Mouse (Mus musculus) effector memory CD4-positive, alpha-beta T cell, adult 7 months (primary cell): ENCODE measurements around the gene Trmt112. TPM values are rescaled to one million over a fixed set of nuclear protein-coding genes. Genes with fewer than 3 reads are reported as not detected.

Source experiments
- polyA plus RNA-seq: library from polyadenylated mRNA; unstranded; fragments of 100-300 nt; shearing (Covaris generic); gene quantifications from one replicate; pipeline ENCODE4 v1.2.1, GENCODE M21; 2017

Gene Trmt112
- 128 TPM for polyA plus RNA-seq

DNA sequence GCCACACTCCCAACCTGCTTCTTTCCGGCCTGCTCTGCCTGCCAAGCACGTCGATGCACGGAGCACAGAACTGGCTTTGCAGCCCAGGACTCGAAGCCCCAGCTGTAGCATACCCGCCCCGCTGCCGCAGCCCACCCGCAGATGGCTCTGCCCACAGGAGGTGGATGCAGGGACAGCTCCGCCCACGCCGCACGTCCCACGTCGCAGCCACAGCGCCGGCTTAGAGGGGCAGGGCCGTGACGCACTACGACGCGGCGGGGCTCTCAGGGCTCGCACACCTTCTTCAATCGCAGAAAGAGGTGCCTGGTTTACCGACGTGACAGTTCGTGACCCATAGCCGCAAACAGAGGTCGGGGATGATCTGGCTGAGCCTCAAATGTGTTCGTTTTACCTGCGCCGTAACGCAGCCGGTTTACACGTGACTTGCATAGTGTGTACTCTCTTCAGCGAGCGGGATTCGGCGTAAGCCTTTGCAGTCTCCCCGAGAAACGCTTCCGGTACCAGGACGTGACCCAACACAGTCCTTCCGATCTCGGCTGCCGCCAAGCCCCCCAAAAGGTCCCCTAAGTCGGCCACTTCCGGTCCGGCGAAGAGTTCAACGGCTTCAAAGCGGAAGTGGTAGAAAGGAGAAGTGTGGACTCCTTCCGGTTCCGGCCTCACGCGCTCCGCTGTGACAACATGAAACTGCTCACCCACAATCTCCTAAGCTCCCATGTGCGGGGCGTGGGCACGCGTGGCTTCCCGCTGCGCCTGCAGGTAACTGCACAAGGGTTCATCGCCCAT, at the start of gene Trmt112, which contains the start of gene Prdx5:
Gene Trmt112, plus strand, starts transcription at position 192 of the 783 bp plus-strand sequence.
Gene Prdx5, minus strand, starts transcription at position 600 of the 783 bp plus-strand sequence.

GRCm38 (mm10) chr19:6921647-6922567, 12.4 kb downstream of the Trmt112 start, which contains the start of gene Esrra:
TSS of gene Esrra (minus strand) at chr19:6921813.

GRCm38 (mm10) chr19:6925307-6925573, 15.7 kb downstream of the Trmt112 start, which contains the start of gene Catsperz:
TSS of gene Catsperz (minus strand) at chr19:6925380.

DNA sequence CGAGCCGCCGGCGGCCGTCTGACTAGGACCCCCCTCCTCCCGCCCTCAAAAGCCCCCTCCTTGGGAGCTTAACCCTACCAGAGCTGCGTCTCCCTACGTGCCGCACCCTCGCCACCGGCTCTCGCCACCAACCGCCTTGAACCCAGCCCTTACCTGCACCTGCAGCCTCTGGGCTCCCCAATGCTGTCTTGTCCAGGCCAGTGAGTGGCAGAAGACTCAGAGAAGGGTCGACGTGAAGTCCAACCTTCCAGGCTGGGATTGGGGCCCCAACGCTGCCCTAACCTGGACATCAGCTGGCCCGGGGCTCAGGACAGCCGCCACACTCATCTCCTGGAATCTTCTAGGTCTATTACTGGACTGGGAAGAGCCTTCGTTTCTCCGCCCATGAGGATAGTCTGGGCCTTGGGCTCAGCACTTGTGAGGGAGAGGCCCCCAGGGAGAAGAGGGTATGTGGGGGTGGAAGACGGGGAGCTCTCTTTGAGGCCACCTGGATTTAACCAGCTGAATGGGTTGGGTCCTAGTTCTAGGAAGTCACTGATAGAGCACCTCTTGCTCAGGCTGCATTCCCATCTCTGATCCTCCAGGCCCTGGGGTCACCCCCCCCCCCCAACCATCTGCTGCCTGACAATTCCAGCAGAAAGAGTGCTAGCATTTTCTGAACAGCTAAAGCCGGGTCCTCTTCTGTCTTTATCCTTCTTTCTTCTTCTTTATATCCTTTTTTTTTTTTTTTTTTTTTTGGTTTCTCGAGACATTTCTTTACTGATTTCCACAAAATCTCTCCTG, 24.9 kb downstream of the Trmt112 start, which contains the start of gene Kcnk4:
Gene Kcnk4, minus strand, starts transcription at position 321 of the 783 bp plus-strand sequence.

GRCm38 (mm10) chr19:6941372-6942248, 32.1 kb downstream of the Trmt112 start, which contains the start of gene Bad:
TSS of gene Bad (plus strand) at chr19:6941861.

GRCm38 (mm10) chr19:6942249-6942691, 32.8 kb downstream of the Trmt112 start, which contains the start of gene Gpr137:
TSS of gene Gpr137 (minus strand) at chr19:6942480.

Other genes starting within 250 kb of the Trmt112 start
- 34.8 TPM for gene Rps6ka4, start 69.1 kb upstream of the Trmt112 start, polyA plus RNA-seq
- gene Ccdc88b, start 51.5 kb upstream of the Trmt112 start, polyA plus RNA-seq: 52.3 TPM
- gene Prdx5, start 408 bp downstream of the Trmt112 start, polyA plus RNA-seq: 157 TPM
- gene Esrra, start 12.1 kb downstream of the Trmt112 start, polyA plus RNA-seq: 17.7 TPM
- gene Catsperz, start 15.7 kb downstream of the Trmt112 start, polyA plus RNA-seq: not detected
- gene Kcnk4, start 24.8 kb downstream of the Trmt112 start, polyA plus RNA-seq: 1.1 TPM
- gene Bad, start 32.2 kb downstream of the Trmt112 start, polyA plus RNA-seq: 10.4 TPM
- gene Gpr137, start 32.8 kb downstream of the Trmt112 start, polyA plus RNA-seq: 8.6 TPM
- 89.2 TPM for gene Ppp1r14b, start 65.3 kb downstream of the Trmt112 start, polyA plus RNA-seq
- 10.4 TPM for gene Plcb3, start 66.8 kb downstream of the Trmt112 start, polyA plus RNA-seq
- 18.3 TPM for gene Fkbp2, start 70.8 kb downstream of the Trmt112 start, polyA plus RNA-seq
- 7.6 TPM for gene Vegfb, start 78.0 kb downstream of the Trmt112 start, polyA plus RNA-seq
- gene Dnajc4, start 82.9 kb downstream of the Trmt112 start, polyA plus RNA-seq: 46.4 TPM
- gene Nudt22, start 86.4 kb downstream of the Trmt112 start, polyA plus RNA-seq: 13.0 TPM
- 6.6 TPM for gene Trpt1, start 86.4 kb downstream of the Trmt112 start, polyA plus RNA-seq
- gene Fermt3, start 109.8 kb downstream of the Trmt112 start, polyA plus RNA-seq: 194 TPM
- gene Stip1, start 130.3 kb downstream of the Trmt112 start, polyA plus RNA-seq: 217 TPM
- 16.7 TPM for gene Macrod1, start 147.1 kb downstream of the Trmt112 start, polyA plus RNA-seq
- 0.11 TPM for gene Flrt1, start 196.0 kb downstream of the Trmt112 start, polyA plus RNA-seq